In genomic region chr9:48495548-48495932, GRCm38 (mm10) we compare ENCODE assay signal across 8 mouse cellular contexts. TPM values are rescaled to one million over a fixed set of nuclear protein-coding genes. Genes with fewer than 3 reads are reported as not detected.
DNase-seq lines count a peak whose midpoint lies in the region; ATAC-seq and TF ChIP-seq lines count a peak whose summit lies in the region.

No protein-coding gene starts in this region.

- WGBS in heart, embryonic 15.5 days = 4% methylated on average over 33 of the region's 34 CpGs
- 4% methylated on average over 34 of the region's 34 CpGs for WGBS in forebrain, embryonic 16.5 days
- WGBS in liver, embryonic 16.5 days (ENCODE audit: insufficient replicate concordance) = 3% methylated on average over 34 of the region's 34 CpGs

- no peak for TF ChIP-seq CTCF in MEL (IDR thresholded peaks at IDR 0.05 in 2 of 3, conservative IDR thresholded peaks at IDR 0.05 in 1 of 3; ENCODE audit: control insufficient read depth in 1 of 3, insufficient read depth in 1 of 3, low read depth in 2 of 3, low read length in 3 of 3, poor library complexity in 1 of 3, severe bottlenecking in 1 of 3)

- peak overlapping the region; percentile 98 for H3K4me3 ChIP-seq in heart, embryonic 15.5 days
- H3K4me3 ChIP-seq in MEL (ENCODE audit: control insufficient read depth in 1 of 2, insufficient read depth in 1 of 2, low read depth in 2 of 2, low read length in 2 of 2) = peak overlapping the region; percentile 68 to 97
- H3K4me3 ChIP-seq in forebrain, embryonic 16.5 days (replicated peaks; ENCODE audit: low read length) = peak overlapping the region; percentile 93
- H3K4me3 ChIP-seq in liver, embryonic 16.5 days (ENCODE audit: low read depth, low read length) = peak overlapping the region; percentile 81

- no peak for TF ChIP-seq EP300 in MEL (IDR thresholded peaks at IDR 0.05; ENCODE audit: low read depth in 1 of 2, low read length in 2 of 2)

- H3K79me2 ChIP-seq in MEL (ENCODE audit: control insufficient read depth, insufficient read depth, low read length, poor library complexity) = peaks cover 14% of the 10 kb centered on the region

- peak overlapping the region; percentile 86 for H3K4me2 ChIP-seq in heart, embryonic 15.5 days
- H3K4me2 ChIP-seq in forebrain, embryonic 16.5 days (ENCODE audit: low read length) = peak overlapping the region; percentile 90
- H3K4me2 ChIP-seq in liver, embryonic 16.5 days (ENCODE audit: low read depth, low read length) = peak overlapping the region; percentile 91

- intact Hi-C loops in heart, postnatal 10 days (cut with DNase I) = loop anchor here (2.0 to 10.0 kb wide), 2 partner anchors 15 to 489 kb away; partner anchors contain the start of genes Rexo2 and Usp28

- TF ChIP-seq RAD21 in MEL (IDR thresholded peaks at IDR 0.05; ENCODE audit: low read depth, low read length) = no peak

- peak overlapping the region; percentile 97 for H3K9ac ChIP-seq in heart, embryonic 15.5 days
- peak overlapping the region; percentile 67 for H3K9ac ChIP-seq in MEL (ENCODE audit: control insufficient read depth, low read depth, low read length, poor library complexity, severe bottlenecking)
- H3K9ac ChIP-seq in forebrain, embryonic 16.5 days (replicated peaks; ENCODE audit: low read depth, low read length) = peak overlapping the region; percentile 96
- H3K9ac ChIP-seq in liver, embryonic 16.5 days (ENCODE audit: low read depth, low read length) = peak overlapping the region; percentile 92

- peaks cover 21% of the 10 kb centered on the region for H3K4me1 ChIP-seq in heart, embryonic 15.5 days (replicated peaks)
- peaks cover 4 to 12% of the 10 kb centered on the region in 2 experiments for H3K4me1 ChIP-seq in MEL (ENCODE audit: control insufficient read depth in 1 of 2, insufficient read depth in 2 of 2, low read length in 2 of 2)
- H3K4me1 ChIP-seq in forebrain, embryonic 16.5 days (replicated peaks; ENCODE audit: control insufficient read depth, insufficient read depth, low read length) = peaks cover 14% of the 10 kb centered on the region
- H3K4me1 ChIP-seq in liver, embryonic 16.5 days (ENCODE audit: control insufficient read depth, low read depth, low read length) = peaks cover 15% of the 10 kb centered on the region

- no peak for TF ChIP-seq POLR2A in MEL (IDR thresholded peaks at IDR 0.05; ENCODE audit: control insufficient read depth in 1 of 2, insufficient read depth in 1 of 2, low read depth in 1 of 2, low read length in 2 of 2, poor library complexity in 1 of 2)

- H3K9me3 ChIP-seq in heart, embryonic 15.5 days (replicated peaks) = no peaks in the 10 kb centered on the region
- H3K9me3 ChIP-seq in MEL (replicated peaks; ENCODE audit: insufficient read depth, low read length) = no peaks in the 10 kb centered on the region
- H3K9me3 ChIP-seq in forebrain, embryonic 16.5 days (ENCODE audit: control insufficient read depth, low read length) = no peaks in the 10 kb centered on the region
- H3K9me3 ChIP-seq in liver, embryonic 16.5 days (replicated peaks; ENCODE audit: control insufficient read depth, low read length) = no peaks in the 10 kb centered on the region

- DNase-seq in heart, postnatal 10 days = no peak
- no peak for DNase-seq in MEL (ENCODE audit: low read depth, low spot score)
- DNase-seq in right cerebral cortex, postnatal 25 days = no peak
- no peak for DNase-seq in urinary bladder, postnatal 4 days (ENCODE audit: low spot score in 2 of 2)
- DNase-seq in cerebellum, adult 9-11 months = no peak

- H3K27ac ChIP-seq in heart, embryonic 15.5 days = peak overlapping the region; percentile 93
- peak overlapping the region; percentile 55 for H3K27ac ChIP-seq in MEL (ENCODE audit: control insufficient read depth, low read depth, low read length)
- peak overlapping the region; percentile 90 for H3K27ac ChIP-seq in forebrain, embryonic 16.5 days (ENCODE audit: low read length)
- H3K27ac ChIP-seq in liver, embryonic 16.5 days (ENCODE audit: low read length) = peak overlapping the region; percentile 88

- H3K36me3 ChIP-seq in heart, embryonic 15.5 days = peaks cover 32% of the 10 kb centered on the region
- H3K36me3 ChIP-seq in MEL (ENCODE audit: control insufficient read depth in 1 of 2, insufficient read depth in 2 of 2, low read length in 2 of 2) = peaks cover 14 to 23% of the 10 kb centered on the region in 2 experiments
- H3K36me3 ChIP-seq in forebrain, embryonic 16.5 days (ENCODE audit: control insufficient read depth, insufficient read depth) = peaks cover 15% of the 10 kb centered on the region; the same call in 1 of the 2 replicates
- peaks cover 18% of the 10 kb centered on the region for H3K36me3 ChIP-seq in liver, embryonic 16.5 days (ENCODE audit: control insufficient read depth, insufficient read depth)

- peak; percentile 43 for ATAC-seq in heart, embryonic 15.5 days (replicated peaks; ENCODE audit: insufficient number of reproducible peaks, insufficient read depth, low FRiP score, low read depth)
- ATAC-seq in forebrain, embryonic 16.5 days = peak; percentile 64
- peak; percentile 35 for ATAC-seq in liver, embryonic 16.5 days (ENCODE audit: low read depth)

- peaks cover 5% of the 10 kb centered on the region; the same call in 1 of the 2 replicates for H3K27me3 ChIP-seq in heart, embryonic 15.5 days
- no peaks in the 10 kb centered on the region for H3K27me3 ChIP-seq in MEL (ENCODE audit: control insufficient read depth in 1 of 2, insufficient read depth in 2 of 2, low read length in 2 of 2)
- no peaks in the 10 kb centered on the region for H3K27me3 ChIP-seq in forebrain, embryonic 16.5 days (replicated peaks; ENCODE audit: control insufficient read depth, insufficient read depth, low read length)
- no peaks in the 10 kb centered on the region for H3K27me3 ChIP-seq in liver, embryonic 16.5 days (ENCODE audit: control insufficient read depth, insufficient read depth, low read depth, low read length)

TF ChIP-seq in MEL, 35 proteins besides CTCF, POLR2A, EP300 and RAD21:
- no peak for TF ChIP-seq TBP (IDR thresholded peaks at IDR 0.05; ENCODE audit: low read depth, low read length)
TF ChIP-seq in MEL: peak in this region for 0.

RNA-seq across cellular contexts. Expression of gene Gm5617, which starts 0.3 kb away (rescaled TPM):
- polyA plus RNA-seq in heart, embryonic 15.5 days (2015; fragmentation: Nextera tagmentation; extraction: Ambion mirVana) = 25.1 and 35.2 TPM in 2 replicates
- total RNA-seq in heart, postnatal 10 days (2021) = 10 to 100 TPM; 26.4 TPM
- total RNA-seq in MEL (2012; rRNA removed) = 1.1 and 1.7 TPM in 2 replicates
- polyA plus RNA-seq in MEL (2012; ENCODE audit: insufficient read depth in 1 of 2, insufficient read length in 2 of 2, low read depth in 1 of 2, low replicate concordance in 2 of 2, missing spikeins in 1 of 2) = 1 to 10 TPM in 1 of 2 experiments, not detected in 1; 1.8 TPM
- 16.8 and 17.9 TPM in 2 replicates for polyA plus RNA-seq in forebrain, embryonic 16.5 days (2015; fragmentation: Nextera tagmentation; extraction: Ambion mirVana)
- polyA plus RNA-seq in liver, embryonic 16.5 days (2015; fragmentation: Nextera tagmentation; extraction: Ambion mirVana) = 17.3 and 19.0 TPM in 2 replicates

RNA-seq across cellular contexts. Expression of gene Rbm7, which starts 0.4 kb away (rescaled TPM):
- polyA plus RNA-seq in heart, embryonic 15.5 days (2015; fragmentation: Nextera tagmentation; extraction: Ambion mirVana) = 79.7 and 81.6 TPM in 2 replicates
- 10 to 100 TPM; 30.6 to 34.9 TPM for total RNA-seq in heart, postnatal 10 days (2021)
- 47.3 and 51.3 TPM in 2 replicates for total RNA-seq in MEL (2012; rRNA removed)
- polyA plus RNA-seq in MEL (2012; ENCODE audit: insufficient read depth in 1 of 2, insufficient read length in 2 of 2, low read depth in 1 of 2, low replicate concordance in 2 of 2, missing spikeins in 1 of 2) = 10 to 100 TPM in 1 of 2 experiments, not detected in 1; 48.4 TPM
- 95.5 and 111 TPM in 2 replicates for polyA plus RNA-seq in forebrain, embryonic 16.5 days (2015; fragmentation: Nextera tagmentation; extraction: Ambion mirVana)
- 49.8 and 52.7 TPM in 2 replicates for polyA plus RNA-seq in liver, embryonic 16.5 days (2015; fragmentation: Nextera tagmentation; extraction: Ambion mirVana)

RNA-seq across cellular contexts. Expression of gene Rexo2, which starts 15.1 kb away (rescaled TPM):
- 96.6 and 98.7 TPM in 2 replicates for polyA plus RNA-seq in heart, embryonic 15.5 days (2015; fragmentation: Nextera tagmentation; extraction: Ambion mirVana)
- total RNA-seq in heart, postnatal 10 days (2021) = 10 to 100 TPM; 65.3 to 67.9 TPM
- 183 and 190 TPM in 2 replicates for total RNA-seq in MEL (2012; rRNA removed)
- polyA plus RNA-seq in MEL (2012; ENCODE audit: insufficient read depth in 1 of 2, insufficient read length in 2 of 2, low read depth in 1 of 2, low replicate concordance in 2 of 2, missing spikeins in 1 of 2) = 100 to 1,000 TPM in 1 of 2 experiments, not detected in 1; 338 TPM
- 113 and 117 TPM in 2 replicates for polyA plus RNA-seq in forebrain, embryonic 16.5 days (2015; fragmentation: Nextera tagmentation; extraction: Ambion mirVana)
- polyA plus RNA-seq in liver, embryonic 16.5 days (2015; fragmentation: Nextera tagmentation; extraction: Ambion mirVana) = 76.8 and 85.6 TPM in 2 replicates
